Mouse (Mus musculus) lung, postnatal 4 days (tissue): ENCODE measurements around the gene Gm5089.

Source experiments
- DNase-seq, 2 experiments: peaks; one replicate each; pipeline ENCODE4 v3.0.0; 2021

Gene Gm5089

GRCm38 (mm10) chr14:122477261-122477671 lies 26.4 kb upstream of the Gm5089 start:
- no peak for DNase-seq

DNA sequence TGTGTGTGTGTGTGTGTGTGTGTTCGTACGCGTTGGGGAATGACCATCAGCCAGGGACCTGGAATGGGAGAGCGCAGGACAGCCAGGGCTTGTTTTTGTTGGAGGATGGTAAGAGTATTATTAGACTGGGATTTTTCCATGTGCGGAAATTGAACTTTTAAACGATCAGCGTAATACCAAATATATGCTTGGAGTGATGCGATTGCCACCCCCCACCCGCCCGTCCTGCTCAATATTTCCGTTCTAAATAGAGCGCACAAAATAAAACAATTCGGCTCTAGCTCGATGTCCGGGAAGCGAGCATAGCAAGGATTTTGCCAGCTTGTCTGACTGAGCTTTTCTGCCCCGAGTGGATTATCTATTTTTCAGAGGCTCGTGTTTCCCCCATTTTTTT lies 25.9 kb upstream of the Gm5089 start:
- no peak for DNase-seq

DNA sequence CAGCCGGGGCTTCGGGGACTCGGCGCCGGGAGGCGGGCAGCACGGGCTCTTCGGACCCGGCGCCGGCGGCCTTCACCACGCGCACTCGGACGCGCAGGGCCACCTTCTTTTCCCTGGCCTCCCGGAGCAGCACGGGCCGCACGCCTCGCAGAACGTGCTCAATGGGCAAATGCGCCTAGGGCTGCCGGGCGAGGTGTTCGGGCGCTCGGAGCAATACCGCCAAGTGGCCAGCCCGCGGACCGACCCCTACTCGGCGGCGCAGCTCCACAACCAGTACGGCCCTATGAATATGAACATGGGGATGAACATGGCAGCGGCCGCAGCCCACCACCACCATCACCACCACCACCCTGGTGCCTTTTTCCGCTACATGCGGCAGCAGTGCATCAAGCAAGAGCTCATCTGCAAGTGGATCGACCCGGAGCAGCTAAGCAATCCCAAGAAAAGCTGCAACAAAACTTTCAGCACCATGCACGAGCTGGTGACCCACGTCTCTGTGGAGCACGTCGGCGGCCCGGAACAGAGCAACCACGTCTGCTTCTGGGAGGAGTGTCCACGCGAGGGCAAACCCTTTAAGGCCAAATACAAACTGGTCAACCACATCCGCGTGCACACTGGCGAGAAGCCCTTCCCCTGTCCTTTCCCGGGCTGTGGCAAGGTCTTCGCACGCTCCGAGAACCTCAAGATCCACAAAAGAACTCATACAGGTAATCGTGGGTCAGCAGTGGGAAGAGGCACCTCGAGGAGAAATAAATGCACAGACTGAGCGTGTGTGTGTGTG lies 25.3 kb upstream of the Gm5089 start:
- DNase-seq, result peak in 1 of 2 experiments; percentile 30

GRCm38 (mm10) chr14:122475557-122476040 lies 24.7 kb upstream of the Gm5089 start:
- peak in 1 of 2 experiments; percentile 25 for DNase-seq

DNA sequence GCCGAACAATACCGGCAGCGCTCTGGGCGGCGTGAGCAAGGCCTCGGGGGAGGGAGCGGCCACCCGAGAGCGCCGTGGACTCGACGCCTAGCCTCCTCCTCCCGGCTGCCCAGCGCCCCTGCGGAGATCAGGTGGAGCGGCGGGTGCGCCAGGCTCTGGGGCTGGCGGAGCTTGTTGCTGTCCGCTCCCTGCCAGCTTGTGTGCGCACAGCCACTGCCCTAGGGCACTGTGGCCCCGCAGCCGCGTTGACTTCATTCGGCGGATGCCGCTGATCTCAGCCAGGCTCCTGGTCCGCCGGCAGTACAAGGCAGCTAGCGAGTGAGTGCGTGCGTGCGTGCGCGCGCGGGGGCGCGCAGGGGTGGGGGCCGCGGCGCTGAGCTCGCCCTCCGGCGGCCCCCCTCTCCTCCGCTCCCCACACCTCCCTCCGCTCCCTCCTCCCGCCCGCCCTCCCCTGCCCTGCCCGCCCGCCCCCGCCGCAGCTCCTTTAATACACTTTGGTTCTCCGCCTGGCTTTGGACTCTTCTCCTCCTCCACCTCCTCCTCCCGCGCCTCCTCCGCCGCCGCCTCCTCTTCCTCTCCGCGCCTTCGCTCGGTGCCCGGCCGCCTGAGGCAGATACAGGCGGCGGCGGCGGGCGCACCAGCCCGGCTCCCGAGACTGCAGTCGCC lies 24.1 kb upstream of the Gm5089 start, which contains the start of gene Zic2:
Gene Zic2, plus strand, starts transcription at position 545 of the 666 bp plus-strand sequence.
- peak in 1 of 2 experiments; percentile 29 for DNase-seq

GRCm38 (mm10) chr14:122474041-122474890 lies 23.4 kb upstream of the Gm5089 start:
- DNase-seq, result peak in 1 of 2 experiments; percentile 31

- DNase-seq, result no peak
Observed at GRCm38 (mm10) chr14:122473211-122473751, 22.4 kb upstream of the Gm5089 start.

GRCm38 (mm10) chr14:122472647-122473046 lies 21.7 kb upstream of the Gm5089 start:
- DNase-seq, result no peak

DNA sequence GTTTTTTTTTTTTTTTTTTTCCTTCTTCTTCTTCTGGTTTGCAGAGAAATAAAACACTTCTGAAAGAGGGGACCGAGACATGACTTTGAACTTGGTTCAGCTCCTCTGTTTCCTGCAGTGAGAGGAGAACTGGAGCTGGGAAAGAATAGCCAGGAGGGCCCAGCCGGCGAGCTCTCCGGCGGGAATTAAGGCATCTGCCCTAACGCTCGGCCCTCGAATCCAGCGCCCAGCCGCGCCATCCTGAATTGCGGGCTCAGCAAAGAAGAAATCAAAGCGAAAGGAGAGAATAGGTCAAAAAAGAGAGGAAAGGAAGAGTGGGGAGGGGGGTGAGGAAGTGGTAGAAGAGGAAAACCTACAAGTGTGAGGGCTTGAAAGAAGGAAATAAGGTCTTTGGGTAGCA lies 21.2 kb upstream of the Gm5089 start:
- DNase-seq, result no peak

DNA sequence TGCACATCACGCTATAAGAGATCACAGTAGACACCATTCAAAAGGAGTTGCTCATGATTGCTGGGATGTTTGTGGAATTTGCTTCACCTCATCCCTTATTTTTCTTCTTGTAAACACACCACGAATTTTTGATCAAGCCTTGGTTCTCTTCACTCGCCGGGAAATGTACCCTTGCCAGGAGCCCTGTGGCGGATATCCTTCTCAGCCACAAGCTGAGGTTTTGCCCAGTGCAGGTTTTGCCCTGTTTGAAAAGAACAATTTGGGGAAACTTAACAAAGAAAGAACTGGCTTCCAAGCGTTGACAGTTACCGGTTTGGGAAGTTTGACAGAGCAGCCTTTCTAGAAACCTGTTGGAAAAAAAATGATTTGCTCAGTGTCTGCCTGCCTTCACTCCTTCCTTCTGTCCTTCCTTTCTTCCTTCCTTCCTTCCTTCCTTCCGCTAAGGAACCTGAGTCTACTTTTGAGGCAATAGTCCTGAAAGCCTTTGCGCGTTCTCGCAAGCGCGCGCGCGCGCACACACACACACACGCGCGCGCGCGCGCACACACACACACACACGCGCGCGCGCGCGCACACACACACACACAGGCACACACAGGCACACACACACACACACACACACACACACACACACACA lies 20.7 kb upstream of the Gm5089 start:
- no peak for DNase-seq

- no peak for DNase-seq
Observed at GRCm38 (mm10) chr14:122468971-122469755, 18.2 kb upstream of the Gm5089 start.

- no peak for DNase-seq
Observed at GRCm38 (mm10) chr14:122467926-122468841, 17.3 kb upstream of the Gm5089 start.

GRCm38 (mm10) chr14:122466756-122467362 lies 15.9 kb upstream of the Gm5089 start:
- DNase-seq, result no peak

DNA sequence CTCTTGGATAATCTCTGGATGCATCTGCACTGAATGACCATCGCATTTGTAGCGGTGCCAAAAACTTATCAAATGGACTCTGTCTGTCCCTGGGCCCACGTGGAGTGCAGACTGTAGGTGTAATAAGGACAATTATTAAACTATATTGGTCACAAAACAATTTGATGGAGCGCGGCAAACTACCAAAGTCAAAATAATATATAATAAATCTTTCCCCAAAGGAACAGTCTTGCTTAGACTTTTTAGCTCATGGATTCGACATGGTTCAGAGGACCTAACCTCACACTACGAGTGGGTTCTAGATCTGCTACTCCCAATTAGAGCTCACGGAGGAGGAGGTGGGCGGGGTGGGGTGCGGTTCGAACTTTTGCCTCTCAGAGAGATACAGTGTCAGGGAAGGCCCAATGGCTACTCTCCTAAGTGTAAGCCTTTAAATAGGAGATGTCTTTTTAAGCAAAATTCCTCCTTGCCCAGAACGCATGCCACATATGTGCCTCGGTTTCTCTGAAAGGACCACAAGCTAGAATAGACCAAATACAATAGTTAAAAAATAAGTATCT lies 15.1 kb upstream of the Gm5089 start:
- no peak for DNase-seq

DNA sequence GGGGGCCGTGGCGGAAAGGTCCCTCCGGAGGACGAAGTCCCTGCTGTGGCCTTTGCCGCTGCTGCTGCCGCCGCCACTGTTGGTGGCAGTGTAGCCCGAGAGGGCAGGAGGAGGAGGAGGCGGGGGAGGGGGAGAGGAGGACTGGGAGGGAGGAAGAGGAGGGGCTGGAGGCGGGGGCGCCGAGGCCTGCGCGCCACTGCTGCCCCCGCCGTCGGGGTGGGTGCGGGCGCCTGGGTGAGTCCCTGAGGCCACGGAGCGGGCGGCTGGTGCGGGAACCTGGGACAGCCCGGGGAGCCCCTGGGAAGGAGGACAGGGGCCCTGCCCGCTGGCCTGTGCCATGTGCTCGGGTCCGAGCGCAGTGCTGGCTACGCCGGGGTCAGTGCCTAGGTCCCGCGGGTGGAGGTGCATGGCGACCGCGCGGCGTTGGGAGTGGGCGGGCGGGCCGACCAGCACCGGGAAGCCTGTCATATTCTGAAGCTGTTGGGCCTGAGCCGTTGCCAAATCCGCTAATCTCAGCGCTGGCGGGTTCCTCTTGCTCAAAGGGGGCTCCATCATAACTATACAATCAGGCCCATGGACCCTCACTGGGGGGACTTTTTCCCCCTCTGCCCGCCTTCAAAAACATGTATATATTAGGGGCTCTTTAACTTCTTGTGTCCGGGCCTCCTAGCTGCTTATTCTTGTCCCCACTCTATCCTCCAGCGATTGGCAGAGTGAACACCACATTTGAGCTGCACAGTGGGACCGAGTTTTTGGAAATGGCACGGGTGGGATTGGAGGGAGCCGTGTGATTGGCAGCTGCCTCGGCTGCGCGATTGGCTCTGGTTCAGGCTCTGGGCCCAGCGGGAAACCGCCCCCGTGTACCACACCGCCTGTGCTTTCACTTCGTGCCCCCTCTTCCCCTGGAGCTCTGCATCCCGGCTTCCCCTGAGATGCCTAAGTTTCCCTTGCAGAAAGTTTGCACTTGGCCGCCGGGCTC lies 14.1 kb upstream of the Gm5089 start, which contains the start of gene Zic5:
Gene Zic5, minus strand, starts transcription at position 915 of the 979 bp plus-strand sequence.
- peak in 1 of 2 experiments; percentile 26 for DNase-seq

DNA sequence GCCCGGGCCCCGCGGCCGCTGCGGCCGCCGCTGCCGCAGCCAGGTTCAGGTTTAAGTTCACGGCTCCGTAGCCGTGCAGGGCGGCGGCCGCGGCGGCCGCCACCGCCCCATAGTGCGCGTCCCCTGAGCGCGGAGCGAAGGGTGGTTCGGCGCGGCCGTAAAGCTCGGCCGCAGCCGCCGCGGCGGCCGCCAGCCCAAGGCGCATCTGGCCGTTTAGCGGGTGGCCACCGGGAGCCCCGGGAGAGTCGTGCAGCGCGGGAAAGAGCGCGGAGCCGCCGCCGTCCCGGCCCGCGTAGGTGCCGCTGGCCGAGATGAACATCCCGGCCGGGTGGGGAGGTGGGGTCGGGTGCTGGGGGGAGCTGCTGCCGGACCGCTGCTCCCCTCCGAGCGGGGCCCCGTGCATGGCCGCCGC lies 13.4 kb upstream of the Gm5089 start:
- DNase-seq, result no peak

GRCm38 (mm10) chr14:122463734-122464341 lies 12.9 kb upstream of the Gm5089 start:
- peak in 1 of 2 experiments; percentile 45 for DNase-seq
